Mouse (Mus musculus) gastrocnemius, adult 2 months (tissue): ENCODE measurements around the gene Tmem123. TPM values are rescaled to one million over a fixed set of nuclear protein-coding genes. Genes with fewer than 3 reads are reported as not detected.

Source experiments
- DNase-seq: peaks from one replicate; pipeline ENCODE4 v3.0.0; 2022
- H3K27ac ChIP-seq: fragments of 200-600 bp; 2 replicates; pipeline ENCODE4 v1.8.1; 2022; ENCODE audit warnings: mild to moderate bottlenecking
- H3K4me3 ChIP-seq: fragments of 200-600 bp; 2 replicates; pipeline ENCODE4 v1.8.1; 2022; ENCODE audit warnings: mild to moderate bottlenecking, moderate library complexity
- CTCF ChIP-seq: fragments of 200-600 bp; IDR thresholded peaks from 2 replicates; pipeline ENCODE4 v1.8.1; 2022; ENCODE audit warnings: antibody characterized with exemption, mild to moderate bottlenecking, moderate library complexity
- intact Hi-C: fragments of 180-260 bp; cut with DNase I; formaldehyde crosslinking; loops from one replicate; pipeline ENCODE4 v1.15.1; 2025
- long read RNA-seq, 2 experiments: library from polyadenylated mRNA; stranded (forward); transcript quantifications; one replicate each; pipeline ENCODE4 v2.0.0; 2021
- total RNA-seq, 2 experiments: library from RNA; stranded (reverse); gene quantifications; 2 replicates each; pipeline ENCODE4 v1.2.3; 2021

The Tmem123 gene
- total RNA-seq, result 10 to 100 TPM; 21.7 to 25.5 TPM
- long read RNA-seq, experiment 1, transcript Tmem123-201 (5 exons, 2,907 nt), result major isoform, 48 of 54 reads
- long read RNA-seq, experiment 1, partial matches to known transcripts, result 5 of 54 reads
- long read RNA-seq, experiment 1, other reads (novel, unspliced or antisense), result 1 of 54 reads
- long read RNA-seq, experiment 2, transcript Tmem123-201 (5 exons, 2,907 nt), result major isoform, 38 of 44 reads
- long read RNA-seq, experiment 2, partial matches to known transcripts, result 1 of 44 reads
- long read RNA-seq, experiment 2, other reads (novel, unspliced or antisense), result 5 of 44 reads

DNA sequence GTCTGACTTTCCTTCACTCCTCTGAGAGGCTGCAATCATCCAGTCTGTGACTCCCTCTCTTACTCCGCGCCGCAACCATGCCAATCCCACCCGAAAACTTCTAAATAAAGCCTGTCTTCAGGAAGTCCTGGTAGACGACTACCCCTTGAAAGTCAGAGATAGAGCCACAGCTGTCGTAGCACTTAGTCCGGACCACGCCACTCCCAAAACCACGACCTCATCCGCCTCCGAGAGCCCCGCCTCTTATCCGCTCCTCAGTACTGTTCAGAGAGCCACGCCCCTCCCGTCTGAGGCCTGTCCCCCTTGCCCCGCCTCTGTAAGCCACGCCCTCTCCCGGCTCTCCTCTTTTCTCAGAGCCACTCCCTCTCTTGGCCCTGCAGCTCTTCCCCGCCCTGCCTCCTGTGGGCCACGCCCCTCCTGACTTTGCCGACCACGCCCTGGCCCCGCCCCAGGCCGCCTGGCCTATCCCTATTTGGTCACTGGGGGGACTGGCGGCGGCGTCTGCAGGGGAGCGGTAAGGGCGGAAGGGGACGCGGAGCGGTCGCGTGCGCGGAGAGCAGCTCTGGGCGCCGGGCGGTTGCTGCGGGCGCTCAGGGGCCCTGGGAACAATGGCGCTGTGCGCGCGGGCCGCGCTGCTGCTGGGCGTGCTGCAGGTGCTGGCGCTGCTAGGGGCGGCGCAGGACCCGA is at the start of gene Tmem123:
Tmem123 (plus strand) TSS at position 428 of the 687 bp plus-strand sequence.
- DNase-seq, result peak; percentile 100
- Histone ChIP-seq H3K4me3 (peak within 1 kb of the TSS; percentile 97), H3K27ac (peak within 1 kb of the TSS; percentile 95)
- peak; percentile 21; the same call in 1 of the 2 replicates for TF ChIP-seq CTCF
- intact Hi-C loops, result loop anchor here (1.0 kb wide), 1 partner anchor 74 kb away; the partner anchor contains the start of gene Birc2

GRCm38 (mm10) chr9:7714062-7714907 is 49.6 kb upstream of the Tmem123 start:
- no peak for DNase-seq
- intact Hi-C loops, result loop anchor here (1.0 to 10.0 kb wide), 4 partner anchors 143 to 491 kb away; no protein-coding TSS in a partner anchor
- TF ChIP-seq CTCF, result peak; percentile 78
- Histone ChIP-seq H3K27ac (no peak overlapping the region), H3K4me3 (no peak overlapping the region)

DNA sequence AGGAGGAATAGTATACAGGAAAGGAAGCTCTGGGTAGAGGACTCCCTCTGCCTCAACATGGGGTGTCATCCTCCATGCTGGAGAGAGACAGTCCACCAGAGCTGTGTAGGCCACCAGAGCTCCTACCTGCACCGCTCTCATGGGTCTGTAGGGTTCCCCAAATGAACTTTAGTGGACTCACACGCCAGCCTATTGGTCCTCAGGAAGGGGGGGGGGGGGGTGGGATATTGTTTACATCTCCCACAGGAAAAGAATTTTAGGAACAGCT is 49.0 kb upstream of the Tmem123 start:
- no peak for TF ChIP-seq CTCF
- intact Hi-C loops, result loop anchor here (1.0 to 10.0 kb wide), 4 partner anchors 142 to 490 kb away; no protein-coding TSS in a partner anchor
- H3K4me3 ChIP-seq, result no peak overlapping the region
- no peak for DNase-seq
- H3K27ac ChIP-seq, result no peak overlapping the region

- no peak overlapping the region for H3K27ac ChIP-seq
- intact Hi-C loops, result no loop called here
- no peak for DNase-seq
- H3K4me3 ChIP-seq, result no peak overlapping the region
- TF ChIP-seq CTCF, result no peak
Observed at GRCm38 (mm10) chr9:7721543-7721942, 42.3 kb upstream of the Tmem123 start.

- Histone ChIP-seq H3K4me3 (no peak overlapping the region), H3K27ac (no peak overlapping the region)
- no peak for DNase-seq
- TF ChIP-seq CTCF, result no peak
- intact Hi-C loops, result no loop called here
Observed at GRCm38 (mm10) chr9:7728997-7729396, 34.8 kb upstream of the Tmem123 start.

DNA sequence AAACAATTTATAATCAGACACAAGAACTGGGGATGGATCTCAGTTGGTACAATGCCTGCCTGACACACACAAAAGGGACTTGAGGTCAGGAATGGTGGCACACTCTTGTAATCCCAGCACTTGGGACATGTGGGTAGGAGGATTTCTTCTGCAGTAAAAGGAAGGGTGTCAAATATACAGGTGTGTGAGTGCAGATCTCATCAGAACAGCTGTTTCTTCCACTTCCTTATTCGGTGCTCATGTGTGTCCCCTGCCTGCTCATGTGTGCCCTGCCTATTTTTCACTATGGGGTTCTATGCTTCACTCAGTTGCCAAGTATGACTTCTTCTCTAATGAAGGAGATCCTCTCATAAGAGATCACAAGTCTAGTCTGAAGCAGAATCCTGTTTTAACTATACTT is 21.1 kb upstream of the Tmem123 start:
- no peak for TF ChIP-seq CTCF
- no peak for DNase-seq
- no peak overlapping the region for H3K27ac ChIP-seq
- intact Hi-C loops, result no loop called here
- no peak overlapping the region for H3K4me3 ChIP-seq

- no peak overlapping the region for H3K4me3 ChIP-seq
- intact Hi-C loops, result no loop called here
- no peak for DNase-seq
- no peak overlapping the region for H3K27ac ChIP-seq
- TF ChIP-seq CTCF, result no peak
Observed at GRCm38 (mm10) chr9:7744156-7744555, 19.7 kb upstream of the Tmem123 start.

DNA sequence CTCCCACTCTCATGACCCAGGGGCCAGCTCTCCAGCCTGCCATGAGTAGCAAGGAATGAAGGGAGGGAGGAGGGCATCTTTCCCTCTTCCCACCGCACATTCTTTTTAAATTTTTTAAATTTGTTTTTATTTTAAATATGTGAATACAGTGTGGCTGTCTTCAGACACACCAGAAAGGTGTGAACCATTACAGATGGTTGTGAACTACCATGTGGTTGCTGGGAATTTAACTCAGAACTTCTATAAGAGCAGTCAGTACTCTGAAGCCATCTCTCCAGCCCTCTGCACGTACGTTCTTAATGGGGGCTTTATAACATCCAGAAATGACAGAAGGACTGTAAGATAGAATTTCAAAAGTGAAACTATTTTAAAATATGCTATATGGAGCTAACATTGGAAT is 15.0 kb upstream of the Tmem123 start:
- no peak for DNase-seq
- H3K4me3 ChIP-seq, result no peak overlapping the region
- no peak for TF ChIP-seq CTCF
- intact Hi-C loops, result no loop called here
- H3K27ac ChIP-seq, result no peak overlapping the region

- no peak for TF ChIP-seq CTCF
- Histone ChIP-seq H3K27ac (no peak overlapping the region), H3K4me3 (no peak overlapping the region)
- no peak for DNase-seq
- intact Hi-C loops, result no loop called here
Observed at GRCm38 (mm10) chr9:7749537-7749936, 14.3 kb upstream of the Tmem123 start.

DNA sequence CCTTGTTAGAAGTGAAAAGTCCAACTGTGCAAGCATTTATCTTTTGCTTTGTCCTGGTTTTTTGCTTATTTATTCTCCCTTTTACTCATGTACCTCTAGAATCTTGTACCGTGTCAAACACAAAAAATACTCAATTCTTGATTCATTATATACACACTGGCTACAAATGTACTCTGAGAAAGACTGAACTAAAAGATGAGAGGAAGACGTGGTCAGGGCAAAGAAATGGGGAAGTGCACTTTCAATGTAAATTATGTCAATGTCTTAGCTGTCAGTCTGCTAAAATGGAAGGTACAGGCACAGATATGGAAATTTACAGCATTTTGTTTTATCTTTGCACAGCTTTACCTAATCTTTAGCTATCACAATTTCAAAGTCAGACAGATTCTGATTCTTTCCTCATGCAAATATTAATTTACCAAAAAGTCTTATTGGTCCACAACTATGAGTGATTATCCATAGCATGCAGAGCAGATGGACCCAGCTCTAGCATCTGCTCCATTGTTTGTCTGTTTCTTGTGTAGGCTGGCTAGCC is 7.9 kb upstream of the Tmem123 start:
- intact Hi-C loops, result no loop called here
- H3K27ac ChIP-seq, result no peak overlapping the region
- no peak for DNase-seq
- no peak for TF ChIP-seq CTCF
- no peak overlapping the region for H3K4me3 ChIP-seq

GRCm38 (mm10) chr9:7761906-7762455 is 1.9 kb upstream of the Tmem123 start:
- Histone ChIP-seq H3K4me3 (no peak overlapping the region), H3K27ac (no peak overlapping the region)
- DNase-seq, result no peak
- TF ChIP-seq CTCF, result no peak
- intact Hi-C loops, result no loop called here

- no peak for TF ChIP-seq CTCF
- intact Hi-C loops, result no loop called here
Observed at GRCm38 (mm10) chr9:7762741-7763140, 1.1 kb upstream of the Tmem123 start.

More at GRCm38 (mm10) chr9:7762741-7763140, 1.1 kb upstream of the Tmem123 start:
- no peak for DNase-seq
- Histone ChIP-seq H3K27ac (peak overlapping the region; percentile 95), H3K4me3 (no peak overlapping the region)
